Comparison of ENCODE assay signal across 13 mouse cellular contexts in genomic region chr7:97550673-97551072, GRCm38 (mm10).
"Had no signal": no experiment of that assay in that cellular context is flagged by ENCODE, and none has a peak within 500 bp of the region (broad histone marks: within the 10 kb centered on the region; RNA-seq: fewer than 3 reads in every experiment).

No protein-coding gene starts in this region.

- ATAC-seq: liver, embryonic 12.5 days; midbrain, embryonic 13.5 days; midbrain, embryonic 16.5 days had no signal

- DNase-seq: kidney, adult 2 months; kidney, postnatal 25 days; layer of hippocampus, postnatal 36 days; liver; lung, adult 18-20 months; lung, postnatal 10 days; lung, postnatal 36 days; right cerebral cortex, postnatal 4 days; spleen, adult 18-20 months; thymus, postnatal 25 days had no signal
